Mouse (Mus musculus) testis, adult 2 months (tissue): ENCODE data around the gene Trib3.

Experiments
- CTCF ChIP-seq: fragments of 200-500 bp; IDR thresholded peaks from 2 replicates; pipeline ENCODE4 v1.5.1; 2012; ENCODE audit warnings: low read depth, mild to moderate bottlenecking, inconsistent platforms, low read length, moderate library complexity; ENCODE audit not compliant: control insufficient read depth, insufficient read depth, insufficient replicate concordance
- POLR2A ChIP-seq: fragments of 200-500 bp; IDR thresholded peaks from 2 replicates; pipeline ENCODE4 v1.6.1; 2012; ENCODE audit warnings: low read depth, mild to moderate bottlenecking, inconsistent platforms, low read length, moderate library complexity; ENCODE audit not compliant: control insufficient read depth

- TF ChIP-seq CTCF: no peak
- TF ChIP-seq POLR2A: no peak
Observed at GRCm38 (mm10) chr2:152330858-152331423, 12.9 kb downstream of the Trib3 start.
